Mouse (Mus musculus) hematopoietic stem cell, adult 5-6 weeks (primary cell): Measurements from ENCODE around the gene Eif2b4. TPM values are rescaled to one million over a fixed set of nuclear protein-coding genes. Genes with fewer than 3 reads are reported as not detected.

Experiments
- total RNA-seq: library from RNA; stranded (forward); fragments of 172-1452, 232-1000 nt; gene quantifications from 2 replicates; pipeline ENCODE4 v1.2.3, GENCODE M21; 2017

The Eif2b4 gene
- total RNA-seq, 1 experiment from 2014 or later, result 16.0 TPM

Other genes with a start within 250 kb of the Eif2b4 start
- not detected in 2 replicates for gene Cgref1, start 247.8 kb downstream of the Eif2b4 start, total RNA-seq
- gene Preb, start 233.1 kb downstream of the Eif2b4 start, total RNA-seq, result 56.5 and 72.3 TPM in 2 replicates
- gene Tcf23, start 224.8 kb downstream of the Eif2b4 start, total RNA-seq, result not detected in 2 replicates
- gene Atraid, start 145.1 kb downstream of the Eif2b4 start, total RNA-seq, result 69.1 and 74.0 TPM in 2 replicates
- 5.1 and 6.7 TPM in 2 replicates for gene Slc5a6, start 144.5 kb downstream of the Eif2b4 start, total RNA-seq
- 22.2 and 33.5 TPM in 2 replicates for gene Cad, start 138.7 kb downstream of the Eif2b4 start, total RNA-seq
- not detected in 2 replicates for gene Dnajc5g, start 87.1 kb downstream of the Eif2b4 start, total RNA-seq
- gene Slc30a3, start 85.2 kb downstream of the Eif2b4 start, total RNA-seq, result not detected in 2 replicates
- not detected in 2 replicates for gene Trim54, start 76.7 kb downstream of the Eif2b4 start, total RNA-seq
- not detected in 2 replicates for gene Ucn, start 54.6 kb downstream of the Eif2b4 start, total RNA-seq
- gene Mpv17, start 39.2 kb downstream of the Eif2b4 start, total RNA-seq, result 32.1 and 51.0 TPM in 2 replicates
- gene Gm29609, start 13.5 kb downstream of the Eif2b4 start, total RNA-seq, result 1.2 TPM in 1 of 2 replicates, not detected in the other
- gene Gtf3c2, start 13.3 kb downstream of the Eif2b4 start, total RNA-seq, result 64.3 and 83.3 TPM in 2 replicates
- gene Snx17, start 203 bp downstream of the Eif2b4 start, total RNA-seq, result 33.8 and 37.6 TPM in 2 replicates
- 5.8 and 11.3 TPM in 2 replicates for gene Zfp513, start 8.9 kb upstream of the Eif2b4 start, total RNA-seq
- 130 and 218 TPM in 2 replicates for gene Ppm1g, start 27.3 kb upstream of the Eif2b4 start, total RNA-seq
- 112 and 130 TPM in 2 replicates for gene Nrbp1, start 47.4 kb upstream of the Eif2b4 start, total RNA-seq
- gene Gm9970, start 47.8 kb upstream of the Eif2b4 start, total RNA-seq, result not detected in 2 replicates
- gene Krtcap3, start 58.3 kb upstream of the Eif2b4 start, total RNA-seq, result 2.3 and 8.4 TPM in 2 replicates
- gene Ift172, start 97.7 kb upstream of the Eif2b4 start, total RNA-seq, result 27.6 and 67.0 TPM in 2 replicates
- 1.6 and 2.6 TPM in 2 replicates for gene Fndc4, start 102.7 kb upstream of the Eif2b4 start, total RNA-seq
- gene Gckr, start 104.0 kb upstream of the Eif2b4 start, total RNA-seq, result 0.65 TPM in 1 of 2 replicates, not detected in the other